Mouse (Mus musculus): ENCODE measurements around the gene Banf2. TPM values are rescaled to one million over a fixed set of nuclear protein-coding genes. Genes with fewer than 3 reads are reported as not detected.
A peak's percentile ranks its signal among the peaks of the same experiment; 100 is the strongest.

The Banf2 gene
- total and polyA plus RNA-seq, 2 experiments: not detected

DNA sequence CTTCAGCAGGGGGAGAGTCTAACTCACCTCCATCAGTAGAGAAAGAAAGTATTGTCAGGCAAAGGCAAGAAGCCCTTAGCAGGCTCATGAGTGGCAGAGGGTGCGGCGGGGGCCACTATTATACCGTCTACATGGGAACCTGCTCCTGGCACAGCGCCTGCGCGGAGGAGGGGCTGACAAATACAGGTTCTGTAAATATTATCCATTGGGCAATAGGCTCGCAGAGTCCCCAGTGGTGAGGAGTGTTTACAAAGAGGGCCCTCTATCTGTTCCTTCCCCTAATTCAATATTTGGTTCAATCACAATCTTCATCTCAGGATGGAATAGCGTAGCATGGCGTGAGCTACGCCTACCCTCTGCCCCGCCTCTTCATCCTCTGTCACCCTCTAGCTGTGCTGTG is 18.8 kb upstream of the Banf2 start:
- Histone ChIP-seq H3K79me2 (ENCODE audit: control insufficient read depth, insufficient read depth, low read length) (peaks cover under 1% of the 10 kb centered on the region; the same call in 1 of the 2 replicates), H3K36me3 (ENCODE audit: control insufficient read depth, insufficient read depth, low read length) (no peaks in the 10 kb centered on the region), H3K9ac (ENCODE audit: low read depth, low read length) (no peak overlapping the region), H3K27me3 (ENCODE audit: control insufficient read depth, insufficient read depth, low read length) (no peaks in the 10 kb centered on the region), H3K27ac (replicated peaks; ENCODE audit: insufficient read depth, low read depth, low read length) (no peak overlapping the region), H3K4me3 (ENCODE audit: insufficient read depth, low read depth, low read length) (no peak overlapping the region), H3K4me1 (ENCODE audit: control insufficient read depth, insufficient read depth, low read length) (peaks cover 8% of the 10 kb centered on the region)
- DNase-seq (ENCODE audit: extremely low read depth, low read depth, low spot score): peak; percentile 74
- TF ChIP-seq CTCF (IDR thresholded peaks at IDR 0.05; ENCODE audit: low read depth, low read length) (0 out of 2 replicates have a peak, but pooled peaks have one; percentile 5), POLR2A (IDR thresholded peaks at IDR 0.05; ENCODE audit: extremely low read depth, insufficient read depth, low read length) (no peak)
- 11% methylated on average over 11 of the region's 11 CpGs for WGBS

DNA sequence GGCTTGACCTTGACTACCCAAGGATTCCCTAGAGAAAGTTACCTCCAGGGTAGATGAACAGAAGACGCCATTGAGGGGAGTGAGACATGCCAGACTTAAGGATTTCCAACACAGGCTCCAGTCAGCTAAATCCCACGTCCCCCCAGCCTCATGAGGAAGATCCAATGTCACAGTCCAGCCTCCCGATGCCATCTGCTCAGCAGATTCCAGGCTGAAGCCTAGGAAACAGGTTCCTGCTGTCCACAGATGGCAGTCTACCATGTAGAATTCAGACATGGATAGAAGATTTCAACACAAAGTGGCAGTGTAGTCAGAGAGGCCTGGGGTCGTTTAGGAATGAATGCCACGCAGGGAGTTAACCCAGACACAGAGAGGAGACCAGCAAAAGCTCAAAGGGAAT is 18.4 kb upstream of the Banf2 start:
- no peak for DNase-seq (ENCODE audit: extremely low read depth, low read depth, low spot score)
- H3K9ac ChIP-seq (ENCODE audit: low read depth, low read length): no peak overlapping the region
- no peak overlapping the region for H3K4me3 ChIP-seq (ENCODE audit: insufficient read depth, low read depth, low read length)
- 24% methylated on average over 5 of the region's 5 CpGs for WGBS
- no peaks in the 10 kb centered on the region for H3K36me3 ChIP-seq (ENCODE audit: control insufficient read depth, insufficient read depth, low read length)
- H3K27me3 ChIP-seq (ENCODE audit: control insufficient read depth, insufficient read depth, low read length): no peaks in the 10 kb centered on the region
- H3K79me2 ChIP-seq (ENCODE audit: control insufficient read depth, insufficient read depth, low read length): no peaks in the 10 kb centered on the region
- TF ChIP-seq POLR2A (IDR thresholded peaks at IDR 0.05; ENCODE audit: extremely low read depth, insufficient read depth, low read length) (no peak), CTCF (IDR thresholded peaks at IDR 0.05; ENCODE audit: low read depth, low read length) (no peak)
- H3K27ac ChIP-seq (replicated peaks; ENCODE audit: insufficient read depth, low read depth, low read length): no peak overlapping the region
- peaks cover 8% of the 10 kb centered on the region for H3K4me1 ChIP-seq (ENCODE audit: control insufficient read depth, insufficient read depth, low read length)

DNA sequence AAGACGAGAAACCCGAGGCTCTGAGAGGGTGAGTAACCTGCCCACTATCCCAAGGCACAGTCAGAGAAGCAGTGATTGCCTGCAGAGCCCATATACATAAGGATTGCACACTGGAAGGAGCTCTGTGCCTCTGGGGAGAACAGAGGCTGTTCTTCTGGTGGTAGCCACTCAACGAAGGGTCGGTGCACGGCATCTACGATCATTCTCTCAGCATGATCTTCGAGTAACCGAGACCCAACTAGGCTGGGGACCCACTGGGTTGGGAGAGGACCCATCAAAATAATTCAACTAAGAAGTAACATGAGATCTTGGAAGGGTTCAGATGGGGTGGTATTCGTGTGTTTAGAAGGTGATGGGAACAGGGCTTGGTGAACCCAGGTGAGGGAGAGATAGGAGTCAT is 17.0 kb upstream of the Banf2 start:
- H3K9ac ChIP-seq (ENCODE audit: low read depth, low read length): no peak overlapping the region
- H3K79me2 ChIP-seq (ENCODE audit: control insufficient read depth, insufficient read depth, low read length): no peaks in the 10 kb centered on the region
- no peaks in the 10 kb centered on the region for H3K36me3 ChIP-seq (ENCODE audit: control insufficient read depth, insufficient read depth, low read length)
- H3K4me1 ChIP-seq (ENCODE audit: control insufficient read depth, insufficient read depth, low read length): peaks cover 8% of the 10 kb centered on the region
- no peak for DNase-seq (ENCODE audit: extremely low read depth, low read depth, low spot score)
- H3K27ac ChIP-seq (replicated peaks; ENCODE audit: insufficient read depth, low read depth, low read length): no peak overlapping the region
- no peak overlapping the region for H3K4me3 ChIP-seq (ENCODE audit: insufficient read depth, low read depth, low read length)
- TF ChIP-seq CTCF (IDR thresholded peaks at IDR 0.05; ENCODE audit: low read depth, low read length): no peak
- TF ChIP-seq POLR2A (IDR thresholded peaks at IDR 0.05; ENCODE audit: extremely low read depth, insufficient read depth, low read length): no peak
- H3K27me3 ChIP-seq (ENCODE audit: control insufficient read depth, insufficient read depth, low read length): no peaks in the 10 kb centered on the region
- WGBS: 92% methylated on average over 9 of the region's 9 CpGs

DNA sequence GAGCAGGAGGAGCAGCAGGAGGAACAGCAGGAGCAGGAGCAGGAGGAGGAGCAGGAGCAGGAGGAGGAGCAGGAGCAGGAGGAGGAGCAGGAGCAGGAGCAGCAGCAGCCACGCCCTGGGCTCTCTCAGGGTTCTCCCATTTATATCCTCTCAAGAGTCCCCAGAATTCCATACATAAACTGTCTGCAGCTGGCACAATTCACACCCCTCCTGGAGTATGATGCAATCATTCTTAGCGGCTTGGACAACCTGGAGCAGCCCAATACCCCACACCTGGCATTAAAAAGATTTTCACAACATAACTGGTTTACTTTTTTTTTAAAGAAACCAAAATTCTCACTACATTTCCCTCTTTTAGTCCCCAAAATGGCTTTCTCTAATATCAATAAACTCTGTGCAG is 12.9 kb upstream of the Banf2 start:
- WGBS: 40% methylated on average over 2 of the region's 2 CpGs

DNA sequence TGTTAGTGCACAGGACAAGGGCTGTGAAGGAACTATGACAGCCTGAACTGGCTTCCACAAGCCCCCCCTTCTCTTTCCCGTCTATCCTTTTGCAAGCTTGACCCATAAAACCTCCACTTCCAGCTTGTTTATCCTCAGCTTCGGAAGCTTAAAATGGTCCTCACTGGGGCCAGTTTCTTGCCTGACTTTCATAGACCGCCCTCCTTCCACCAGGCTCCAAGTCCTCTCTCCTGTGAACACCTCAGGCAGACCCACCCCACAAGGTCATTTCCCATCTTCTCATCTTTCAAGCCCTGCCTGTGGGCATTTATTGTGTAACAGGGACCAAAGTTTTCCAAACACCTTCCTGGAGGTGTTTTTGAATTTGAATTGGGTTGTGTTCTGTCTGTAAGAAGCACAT is 10.4 kb upstream of the Banf2 start:
- Histone ChIP-seq H3K27ac (replicated peaks; ENCODE audit: insufficient read depth, low read depth, low read length) (no peak overlapping the region), H3K4me1 (ENCODE audit: control insufficient read depth, insufficient read depth, low read length) (no peaks in the 10 kb centered on the region), H3K27me3 (ENCODE audit: control insufficient read depth, insufficient read depth, low read length) (no peaks in the 10 kb centered on the region), H3K9ac (ENCODE audit: low read depth, low read length) (no peak overlapping the region), H3K36me3 (ENCODE audit: control insufficient read depth, insufficient read depth, low read length) (no peaks in the 10 kb centered on the region), H3K79me2 (ENCODE audit: control insufficient read depth, insufficient read depth, low read length) (no peaks in the 10 kb centered on the region), H3K4me3 (ENCODE audit: insufficient read depth, low read depth, low read length) (no peak overlapping the region)
- DNase-seq (ENCODE audit: extremely low read depth, low read depth, low spot score): no peak
- TF ChIP-seq CTCF (IDR thresholded peaks at IDR 0.05; ENCODE audit: low read depth, low read length) (no peak), POLR2A (IDR thresholded peaks at IDR 0.05; ENCODE audit: extremely low read depth, insufficient read depth, low read length) (no peak)
- WGBS: 89% methylated on average over 3 of the region's 3 CpGs

More for the DNA sequence above, 12.9 kb upstream of the Banf2 start:
- no peak for DNase-seq (ENCODE audit: extremely low read depth, low read depth, low spot score)
- TF ChIP-seq CTCF (IDR thresholded peaks at IDR 0.05; ENCODE audit: low read depth, low read length) (no peak), POLR2A (IDR thresholded peaks at IDR 0.05; ENCODE audit: extremely low read depth, insufficient read depth, low read length) (no peak)
- Histone ChIP-seq H3K36me3 (ENCODE audit: control insufficient read depth, insufficient read depth, low read length) (no peaks in the 10 kb centered on the region), H3K9ac (ENCODE audit: low read depth, low read length) (no peak overlapping the region), H3K4me1 (ENCODE audit: control insufficient read depth, insufficient read depth, low read length) (no peaks in the 10 kb centered on the region), H3K27ac (replicated peaks; ENCODE audit: insufficient read depth, low read depth, low read length) (no peak overlapping the region), H3K4me3 (ENCODE audit: insufficient read depth, low read depth, low read length) (no peak overlapping the region), H3K27me3 (ENCODE audit: control insufficient read depth, insufficient read depth, low read length) (no peaks in the 10 kb centered on the region), H3K79me2 (ENCODE audit: control insufficient read depth, insufficient read depth, low read length) (no peaks in the 10 kb centered on the region)

DNA sequence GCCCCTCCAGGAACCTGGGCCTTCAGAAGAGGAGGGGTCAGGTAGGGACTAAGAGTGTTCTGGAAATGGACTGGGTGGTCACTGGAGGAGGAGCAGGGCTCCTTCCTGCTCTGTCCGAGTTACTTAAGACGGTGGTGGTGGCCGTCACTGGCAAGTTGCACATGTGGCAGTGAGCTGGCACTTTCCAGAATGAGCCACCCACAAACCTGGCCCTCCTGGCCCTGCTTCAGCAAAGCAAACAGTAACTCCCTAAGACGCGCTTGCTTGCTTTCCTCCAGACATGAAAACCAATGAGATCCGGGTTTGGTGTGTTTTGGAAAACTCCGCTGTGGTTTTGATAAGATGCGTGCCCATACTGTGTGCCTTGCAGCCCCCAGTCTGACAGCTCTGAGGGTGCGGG is 7.5 kb upstream of the Banf2 start:
- H3K36me3 ChIP-seq (ENCODE audit: control insufficient read depth, insufficient read depth, low read length): no peaks in the 10 kb centered on the region
- no peak overlapping the region for H3K27ac ChIP-seq (replicated peaks; ENCODE audit: insufficient read depth, low read depth, low read length)
- H3K27me3 ChIP-seq (ENCODE audit: control insufficient read depth, insufficient read depth, low read length): no peaks in the 10 kb centered on the region
- H3K79me2 ChIP-seq (ENCODE audit: control insufficient read depth, insufficient read depth, low read length): no peaks in the 10 kb centered on the region
- no peak overlapping the region for H3K4me3 ChIP-seq (ENCODE audit: insufficient read depth, low read depth, low read length)
- 91% methylated on average over 9 of the region's 9 CpGs for WGBS
- H3K4me1 ChIP-seq (ENCODE audit: control insufficient read depth, insufficient read depth, low read length): no peaks in the 10 kb centered on the region
- no peak for DNase-seq (ENCODE audit: extremely low read depth, low read depth, low spot score)
- H3K9ac ChIP-seq (ENCODE audit: low read depth, low read length): no peak overlapping the region
- TF ChIP-seq POLR2A (IDR thresholded peaks at IDR 0.05; ENCODE audit: extremely low read depth, insufficient read depth, low read length) (no peak), CTCF (IDR thresholded peaks at IDR 0.05; ENCODE audit: low read depth, low read length) (no peak)
